8 mouse cellular contexts compared by ENCODE assay signal in the genomic region with DNA sequence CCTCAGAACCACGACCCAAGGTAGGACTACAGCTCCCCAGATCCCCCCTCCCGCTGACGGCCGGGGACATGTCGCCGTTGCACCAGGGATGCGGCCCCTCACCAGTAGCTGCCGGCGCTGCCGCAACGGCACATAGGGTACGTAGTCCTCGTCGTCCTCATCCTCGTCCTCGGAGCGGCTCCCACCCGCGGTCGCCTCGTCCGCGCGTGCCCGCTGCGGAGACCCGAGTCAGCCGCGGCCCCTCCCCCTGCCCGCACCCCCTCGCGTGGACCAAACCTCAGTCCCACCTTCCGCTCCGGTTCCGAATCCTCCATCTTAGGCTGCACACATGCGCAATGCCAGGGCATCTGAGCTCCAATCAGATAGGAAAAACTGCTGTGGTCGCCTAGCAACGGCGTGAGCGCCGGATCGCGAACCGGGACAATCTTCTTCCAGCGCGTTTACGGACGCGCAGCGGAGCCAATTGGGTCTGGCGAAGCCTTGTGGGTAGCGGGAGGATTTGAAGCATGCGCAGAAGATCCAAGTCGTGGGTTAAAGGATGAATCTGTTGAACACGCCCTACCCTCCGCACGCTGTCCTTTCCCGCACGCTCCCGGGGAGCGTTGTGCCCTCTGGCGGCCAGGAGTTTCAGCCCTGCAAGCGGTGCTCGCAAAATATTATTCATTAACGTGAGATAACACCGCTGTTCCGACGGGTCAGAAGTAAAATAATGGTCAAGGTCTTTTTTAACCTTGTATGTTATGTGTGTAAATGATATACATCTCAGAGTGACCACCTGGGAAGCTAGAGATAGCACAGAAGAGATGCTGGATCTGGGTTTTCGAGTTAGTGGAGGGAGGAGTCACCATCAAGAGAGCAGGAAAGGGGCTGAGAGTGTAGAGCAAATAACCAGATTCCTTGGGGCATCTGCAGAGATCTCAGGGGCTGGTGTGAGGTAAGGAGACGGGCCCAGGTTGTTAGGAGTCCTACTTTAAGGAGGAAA. TPM values are rescaled to one million over a fixed set of nuclear protein-coding genes. Genes with fewer than 3 reads are reported as not detected.
A peak's percentile ranks its signal among the peaks of the same experiment; 100 is the strongest.
DNase-seq lines count a peak whose midpoint lies in the region; ATAC-seq and TF ChIP-seq lines count a peak whose summit lies in the region.

A gene (minus strand): TSS at position 465 of the 982 bp plus-strand sequence.

- peak; percentile 66 for TF ChIP-seq RAD21 in CH12.LX (IDR thresholded peaks at IDR 0.05; ENCODE audit: low read depth, low read length)

- in situ Hi-C loops in CH12.LX (cut with MboI; ENCODE audit: low pct_ligation_motif_present, low pct_unique_long_range_greater_than_20kb, low sequenced_read_pairs): no loop called here

- peaks cover 9 to 31% of the 10 kb centered on the region in 2 experiments for H3K4me1 ChIP-seq in CH12.LX (ENCODE audit: control insufficient read depth in 1 of 2, insufficient read depth in 2 of 2)
- H3K4me1 ChIP-seq in forebrain, embryonic 11.5 days (replicated peaks; ENCODE audit: control insufficient read depth, insufficient read depth, low read length): peaks cover 8% of the 10 kb centered on the region; the same call in 1 of the 2 replicates
- peaks cover 12% of the 10 kb centered on the region for H3K4me1 ChIP-seq in heart, embryonic 16.5 days (ENCODE audit: control insufficient read depth, insufficient read depth, low read length)
- peaks cover 30% of the 10 kb centered on the region for H3K4me1 ChIP-seq in liver, embryonic 15.5 days (replicated peaks)
- peaks cover 13% of the 10 kb centered on the region for H3K4me1 ChIP-seq in neural tube, embryonic 12.5 days

- ATAC-seq in forebrain, embryonic 11.5 days (replicated peaks; ENCODE audit: low FRiP score): peak; percentile 97
- peak; percentile 98 for ATAC-seq in heart, embryonic 16.5 days (replicated peaks; ENCODE audit: extremely low read depth, insufficient read depth, low FRiP score)
- peak; percentile 99 for ATAC-seq in liver, embryonic 15.5 days (ENCODE audit: insufficient read depth)
- ATAC-seq in neural tube, embryonic 12.5 days (ENCODE audit: low FRiP score, low read depth): peak; percentile 97

- H3K79me2 ChIP-seq in CH12.LX (replicated peaks; ENCODE audit: control insufficient read depth, extremely low read depth, insufficient read depth, poor library complexity, severe bottlenecking): peaks cover 14% of the 10 kb centered on the region

- H3K36me3 ChIP-seq in CH12.LX (replicated peaks in 1 of 2; ENCODE audit: control insufficient read depth in 1 of 2, insufficient read depth in 1 of 2, low read length in 1 of 2): peaks cover 64 to 80% of the 10 kb centered on the region in 2 experiments
- peaks cover 12% of the 10 kb centered on the region for H3K36me3 ChIP-seq in forebrain, embryonic 11.5 days (ENCODE audit: control insufficient read depth, insufficient read depth, low read length)
- H3K36me3 ChIP-seq in heart, embryonic 16.5 days (ENCODE audit: control insufficient read depth, insufficient read depth): peaks cover 52% of the 10 kb centered on the region
- peaks cover 66% of the 10 kb centered on the region for H3K36me3 ChIP-seq in liver, embryonic 15.5 days (replicated peaks)
- H3K36me3 ChIP-seq in neural tube, embryonic 12.5 days: peaks cover 65% of the 10 kb centered on the region

- peak; percentile 100 for DNase-seq in CH12.LX (ENCODE audit: extremely low read depth)
- peak; percentile 99 for DNase-seq in c-Kit-positive CD71-positive TER-119-negative erythroid progenitor cells, embryonic 14.5 days (ENCODE audit: low read depth)
- peak; percentile 98 for DNase-seq in forebrain, embryonic 11.5 days (ENCODE audit: low spot score)
- peak; percentile 97 to 99 for DNase-seq in kidney, postnatal 36 days
- peak; percentile 100 for DNase-seq in telencephalon, adult 2 months (ENCODE audit: low read depth, low spot score)

- dilution Hi-C loops in CH12.LX (cut with MboI; ENCODE audit: extremely low pct_ligation_motif_present, extremely low pct_unique_long_range_greater_than_20kb, low sequenced_read_pairs): no loop called here

- H3K27ac ChIP-seq in CH12.LX (ENCODE audit: insufficient read depth, low read depth): peak within 1 kb of the TSS; percentile 53
- H3K27ac ChIP-seq in forebrain, embryonic 11.5 days (ENCODE audit: low read depth, low read length): no peak within 1 kb of the TSS
- peak within 1 kb of the TSS; percentile 43; the same call in 1 of the 2 replicates for H3K27ac ChIP-seq in heart, embryonic 16.5 days (ENCODE audit: low read length)
- peak within 1 kb of the TSS; percentile 73 for H3K27ac ChIP-seq in liver, embryonic 15.5 days (replicated peaks)
- no peak within 1 kb of the TSS for H3K27ac ChIP-seq in neural tube, embryonic 12.5 days

- no peak for TF ChIP-seq EP300 in CH12.LX (IDR thresholded peaks at IDR 0.05; ENCODE audit: low read length)

- WGBS in forebrain, embryonic 11.5 days: under 1% methylated on average over 70 of the region's 70 CpGs
- WGBS in heart, embryonic 16.5 days: 1% methylated on average over 69 of the region's 70 CpGs
- under 1% methylated on average over 70 of the region's 70 CpGs for WGBS in liver, embryonic 15.5 days (ENCODE audit: insufficient replicate concordance)
- WGBS in neural tube, embryonic 12.5 days: under 1% methylated on average over 70 of the region's 70 CpGs

- H3K9ac ChIP-seq in CH12.LX (ENCODE audit: insufficient read depth, low read depth): peak within 1 kb of the TSS; percentile 69
- peak within 1 kb of the TSS; percentile 87 for H3K9ac ChIP-seq in forebrain, embryonic 11.5 days (ENCODE audit: low read length)
- H3K9ac ChIP-seq in heart, embryonic 16.5 days (ENCODE audit: low read length): peak within 1 kb of the TSS; percentile 90
- H3K9ac ChIP-seq in liver, embryonic 15.5 days: peak within 1 kb of the TSS; percentile 78
- peak within 1 kb of the TSS; percentile 83 for H3K9ac ChIP-seq in neural tube, embryonic 12.5 days

- TF ChIP-seq CTCF in CH12.LX (conservative IDR thresholded peaks at IDR 0.05 in 1 of 2, IDR thresholded peaks at IDR 0.05 in 1 of 2; ENCODE audit: low read depth in 2 of 2, low read length in 2 of 2): peak; percentile 55 to 96

- no peaks in the 10 kb centered on the region for H3K9me3 ChIP-seq in CH12.LX (replicated peaks; ENCODE audit: low read length)
- no peaks in the 10 kb centered on the region for H3K9me3 ChIP-seq in forebrain, embryonic 11.5 days (ENCODE audit: control insufficient read depth, low read length)
- H3K9me3 ChIP-seq in heart, embryonic 16.5 days (replicated peaks; ENCODE audit: control insufficient read depth, low read length): no peaks in the 10 kb centered on the region
- no peaks in the 10 kb centered on the region for H3K9me3 ChIP-seq in liver, embryonic 15.5 days (replicated peaks)
- H3K9me3 ChIP-seq in neural tube, embryonic 12.5 days: no peaks in the 10 kb centered on the region

- H3K4me3 ChIP-seq in CH12.LX (replicated peaks in 1 of 3; ENCODE audit: low read depth in 2 of 3, low read length in 2 of 3, poor library complexity in 1 of 3): peak within 1 kb of the TSS; percentile 79 to 95 (median 89)
- H3K4me3 ChIP-seq in forebrain, embryonic 11.5 days (ENCODE audit: low read depth, low read length): peak within 1 kb of the TSS; percentile 92
- H3K4me3 ChIP-seq in heart, embryonic 16.5 days (ENCODE audit: low read length): peak within 1 kb of the TSS; percentile 90
- peak within 1 kb of the TSS; percentile 93 for H3K4me3 ChIP-seq in liver, embryonic 15.5 days (replicated peaks)
- H3K4me3 ChIP-seq in neural tube, embryonic 12.5 days: peak within 1 kb of the TSS; percentile 83

- no peaks in the 10 kb centered on the region for H3K27me3 ChIP-seq in CH12.LX (replicated peaks)
- H3K27me3 ChIP-seq in forebrain, embryonic 11.5 days (ENCODE audit: control insufficient read depth, insufficient read depth, low read length): no peaks in the 10 kb centered on the region
- no peaks in the 10 kb centered on the region for H3K27me3 ChIP-seq in heart, embryonic 16.5 days (ENCODE audit: control insufficient read depth, insufficient read depth, low read length)
- no peaks in the 10 kb centered on the region for H3K27me3 ChIP-seq in liver, embryonic 15.5 days
- no peaks in the 10 kb centered on the region for H3K27me3 ChIP-seq in neural tube, embryonic 12.5 days (replicated peaks)

- TF ChIP-seq POLR2A in CH12.LX (IDR thresholded peaks at IDR 0.05; ENCODE audit: low read depth, low read length): peak; percentile 81

- peak within 1 kb of the TSS; percentile 86 for H3K4me2 ChIP-seq in CH12.LX (ENCODE audit: insufficient read depth, low read depth, poor library complexity, severe bottlenecking)
- peak within 1 kb of the TSS; percentile 93 for H3K4me2 ChIP-seq in forebrain, embryonic 11.5 days (ENCODE audit: low read depth, low read length, severe bottlenecking)
- peak within 1 kb of the TSS; percentile 94 for H3K4me2 ChIP-seq in heart, embryonic 16.5 days (ENCODE audit: low read depth, low read length)
- H3K4me2 ChIP-seq in liver, embryonic 15.5 days: peak within 1 kb of the TSS; percentile 94
- peak within 1 kb of the TSS; percentile 97 for H3K4me2 ChIP-seq in neural tube, embryonic 12.5 days (replicated peaks)

TF ChIP-seq in CH12.LX, 34 proteins besides CTCF, POLR2A, EP300 and RAD21 (continues in another document):
- no peak for TF ChIP-seq BHLHE40 (IDR thresholded peaks at IDR 0.05; ENCODE audit: low read depth, low read length)
- TF ChIP-seq GABPA (IDR thresholded peaks at IDR 0.05; ENCODE audit: insufficient replicate concordance, low read depth, low read length): no peak; the same call in 1 of the 2 replicates
- peak; percentile 88 for TF ChIP-seq NRF1 (IDR thresholded peaks at IDR 0.05; ENCODE audit: low read depth, low read length)
- TF ChIP-seq IRF4 (IDR thresholded peaks at IDR 0.05; ENCODE audit: low read depth, low read length): 0 out of 2 replicates have a peak, but pooled peaks have one; percentile 59
- TF ChIP-seq MEF2A (IDR thresholded peaks at IDR 0.05; ENCODE audit: borderline replicate concordance, low read depth, low read length): peak; percentile 62
- no peak; the same call in 1 of the 2 replicates for TF ChIP-seq E2F4 (IDR thresholded peaks at IDR 0.05; ENCODE audit: insufficient replicate concordance, low read depth, low read length)
- TF ChIP-seq ETS1 (conservative IDR thresholded peaks at IDR 0.05; ENCODE audit: low read depth, low read length): no peak
- TF ChIP-seq JUN (IDR thresholded peaks at IDR 0.05; ENCODE audit: insufficient read depth, low read depth, low read length): no peak
- peak; percentile 56 for TF ChIP-seq TCF12 (IDR thresholded peaks at IDR 0.05; ENCODE audit: low read depth, low read length)
- TF ChIP-seq ZC3H11A (IDR thresholded peaks at IDR 0.05; ENCODE audit: low read depth, low read length): 0 out of 2 replicates have a peak, but pooled peaks have one; percentile 10

RNA-seq across cellular contexts. Expression of the gene that starts here (rescaled TPM):
- 107 and 109 TPM in 2 replicates for total RNA-seq in CH12.LX (2012; rRNA removed)
- total RNA-seq in CH12.LX (2014; rRNA removed): 56.6 and 59.9 TPM in 2 replicates
- polyA plus RNA-seq in CH12.LX (2012; ENCODE audit: insufficient read length, low read depth): 95.3 and 107 TPM in 2 replicates
- 79.3 and 79.5 TPM in 2 replicates for polyA plus RNA-seq in forebrain, embryonic 11.5 days (2014; fragmentation: Nextera tagmentation; extraction: Ambion mirVana)
- 31.9 and 32.1 TPM in 2 replicates for polyA plus RNA-seq in heart, embryonic 16.5 days (2015; fragmentation: Nextera tagmentation; extraction: Ambion mirVana)
- 23.6 and 24.3 TPM in 2 replicates for polyA plus RNA-seq in liver, embryonic 15.5 days (2015; fragmentation: Nextera tagmentation; extraction: Ambion mirVana)
- polyA plus RNA-seq in neural tube, embryonic 12.5 days (2016; fragmentation: Nextera tagmentation; extraction: Ambion mirVana): 64.1 and 64.4 TPM in 2 replicates

Comparison
In these comparisons a context has a peak if more than half of its experiments do, and no peak if none do; other contexts are left out.
1. H3K27ac ChIP-seq: peak in CH12.LX (single experiment), heart, embryonic 16.5 days (single experiment) and liver, embryonic 15.5 days (single experiment); none in forebrain, embryonic 11.5 days (single experiment) and neural tube, embryonic 12.5 days (single experiment).
2. Peak in every context shown above with its lines, with median percentiles within 50 percentile points of each other: DNase-seq, H3K4me2 ChIP-seq, H3K4me3 ChIP-seq, H3K9ac ChIP-seq and ATAC-seq.